Mouse (Mus musculus) G1E-ER4 (cell line): ENCODE results near the gene Gm10600. TPM values are rescaled to one million over a fixed set of nuclear protein-coding genes. Genes with fewer than 3 reads are reported as not detected.
"Not testable (repeated sequence)": the region's sequence is repeated elsewhere in the genome, so short reads cannot be mapped to it uniquely, and the experiment has no call there.

Source experiments
- GATA1 ChIP-seq: IDR thresholded peaks from one replicate; pipeline ENCODE4 v1.8.0; 2012; ENCODE audit warnings: low read length, inconsistent platforms
- polyA plus RNA-seq: library from polyadenylated mRNA; stranded (reverse); fragments of >175 nt; gene quantifications from 2 replicates; pipeline ENCODE4 v1.2.3, GENCODE M21; 2012

Gm10600 gene
- not detected in 2 replicates for polyA plus RNA-seq

DNA sequence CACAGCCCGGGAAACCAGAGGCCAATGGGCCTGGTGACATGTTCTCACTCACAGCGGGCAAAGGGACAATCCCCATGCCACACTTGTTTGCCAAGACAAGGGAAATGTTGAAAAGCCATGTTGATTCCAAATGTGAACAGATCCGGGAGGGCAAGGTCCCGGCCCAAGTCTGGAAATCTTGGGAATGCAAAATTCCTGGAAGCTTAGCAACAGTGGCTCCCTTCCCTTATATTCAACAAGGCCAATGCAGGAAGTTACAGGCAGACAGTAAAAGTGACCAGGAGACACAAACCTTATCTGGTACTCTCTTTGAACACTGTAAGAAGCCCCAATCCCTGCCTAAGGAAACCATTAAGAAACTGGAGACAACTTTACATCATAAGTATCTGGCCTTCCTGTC is at the start of gene Gm10600:
Gene Gm10600, plus strand, starts transcription at position 301 of the 400 bp plus-strand sequence.
- TF ChIP-seq GATA1 = not testable (repeated sequence)

DNA sequence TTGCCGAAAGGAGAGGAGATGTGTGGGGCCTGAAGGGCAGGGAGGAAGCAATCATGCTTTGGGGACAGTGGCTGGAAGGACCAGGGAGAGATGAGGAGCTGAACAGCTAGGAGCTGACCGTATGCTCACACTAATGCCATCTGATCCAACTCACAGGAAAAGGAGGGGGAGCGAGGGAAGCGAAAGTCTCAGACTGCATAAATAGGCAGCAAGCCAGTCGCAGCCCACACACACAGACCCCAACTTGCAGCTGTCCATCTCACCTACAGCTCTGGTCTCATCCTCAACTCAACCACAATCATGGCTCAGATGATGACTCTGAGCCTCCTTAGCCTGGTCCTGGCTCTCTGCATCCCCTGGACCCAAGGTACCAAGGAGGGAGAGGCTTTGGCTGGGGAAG is 15.0 kb downstream of the Gm10600 start, which contains the start of gene Ccl21b:
Gene Ccl21b, plus strand, starts transcription at position 301 of the 400 bp plus-strand sequence.
- not testable (repeated sequence) for TF ChIP-seq GATA1

Other genes starting within 250 kb of the Gm10600 start
- gene Gm21093, start 205.9 kb upstream of the Gm10600 start, polyA plus RNA-seq = not detected in 2 replicates
- gene Gm3893, start 149.4 kb upstream of the Gm10600 start, polyA plus RNA-seq = not detected in 2 replicates
- not detected in 2 replicates for gene Gm13304, start 125.8 kb upstream of the Gm10600 start, polyA plus RNA-seq
- gene Gm13306, start 87.2 kb upstream of the Gm10600 start, polyA plus RNA-seq = not detected in 2 replicates
- not detected in 2 replicates for gene Gm13305, start 72.0 kb upstream of the Gm10600 start, polyA plus RNA-seq
- not detected in 2 replicates for gene Ccl21b, start 15.1 kb downstream of the Gm10600 start, polyA plus RNA-seq
- not detected in 2 replicates for gene Gm21953, start 53.6 kb downstream of the Gm10600 start, polyA plus RNA-seq
- not detected in 2 replicates for gene Fam205a3, start 77.7 kb downstream of the Gm10600 start, polyA plus RNA-seq
- not detected in 2 replicates for gene Gm21586, start 198.7 kb downstream of the Gm10600 start, polyA plus RNA-seq
- not detected in 2 replicates for gene Gm2163, start 226.1 kb downstream of the Gm10600 start, polyA plus RNA-seq